Mouse (Mus musculus) ovary, postnatal 10 days (tissue): ENCODE results near the gene Notch1.

Source experiments
- DNase-seq: peaks from one replicate; pipeline ENCODE4 v3.0.0; 2022; ENCODE audit warnings: low spot score

The Notch1 gene

DNA sequence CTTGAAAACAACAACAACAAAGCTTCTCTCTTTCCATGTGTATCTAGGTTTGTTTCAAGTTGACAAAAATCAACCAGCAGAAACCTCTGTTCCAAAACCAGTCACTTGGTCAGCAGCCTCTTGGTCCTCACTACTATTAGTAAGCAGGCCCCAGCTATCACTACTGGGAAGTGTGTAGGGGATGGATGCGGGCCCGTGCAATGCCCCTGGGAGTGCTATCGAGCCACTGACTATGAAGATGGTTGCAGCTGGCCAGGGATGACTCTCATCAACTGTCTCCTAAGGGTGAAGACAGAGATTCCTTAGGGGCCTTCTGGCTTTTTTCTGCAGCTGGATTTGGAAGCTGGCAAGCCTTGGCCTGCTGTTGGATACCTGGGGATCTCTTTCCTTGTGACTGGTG lies 13.4 kb upstream of the Notch1 start:
- DNase-seq: no peak

DNA sequence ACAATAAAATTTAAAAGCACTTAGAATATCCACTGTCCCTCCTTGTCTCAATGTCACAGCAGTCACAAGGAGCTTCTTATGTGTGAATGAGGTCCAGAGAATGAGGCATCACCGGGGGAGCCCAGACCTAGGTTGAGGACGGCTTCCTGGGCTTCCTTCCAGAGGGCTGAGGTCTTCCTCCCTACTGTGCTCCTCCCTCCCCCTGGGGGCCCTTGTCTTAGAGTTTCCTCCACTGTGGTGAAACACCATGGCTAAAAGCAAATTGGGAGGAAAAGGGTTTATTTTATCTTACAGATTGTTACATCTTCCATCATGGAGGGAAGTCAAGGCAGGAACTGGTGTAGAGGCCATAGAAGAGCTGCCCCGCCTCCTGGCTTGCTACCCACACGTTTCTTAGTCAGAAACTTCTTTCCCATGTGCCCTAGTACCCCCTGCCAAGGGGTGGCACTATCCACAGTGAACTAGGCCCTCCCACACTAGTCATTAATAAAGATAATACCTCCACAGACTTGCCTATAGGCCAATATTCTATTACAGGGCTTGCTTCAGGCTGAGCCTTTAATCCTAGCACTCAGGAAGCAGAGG lies 12.8 kb upstream of the Notch1 start:
- no peak for DNase-seq

DNA sequence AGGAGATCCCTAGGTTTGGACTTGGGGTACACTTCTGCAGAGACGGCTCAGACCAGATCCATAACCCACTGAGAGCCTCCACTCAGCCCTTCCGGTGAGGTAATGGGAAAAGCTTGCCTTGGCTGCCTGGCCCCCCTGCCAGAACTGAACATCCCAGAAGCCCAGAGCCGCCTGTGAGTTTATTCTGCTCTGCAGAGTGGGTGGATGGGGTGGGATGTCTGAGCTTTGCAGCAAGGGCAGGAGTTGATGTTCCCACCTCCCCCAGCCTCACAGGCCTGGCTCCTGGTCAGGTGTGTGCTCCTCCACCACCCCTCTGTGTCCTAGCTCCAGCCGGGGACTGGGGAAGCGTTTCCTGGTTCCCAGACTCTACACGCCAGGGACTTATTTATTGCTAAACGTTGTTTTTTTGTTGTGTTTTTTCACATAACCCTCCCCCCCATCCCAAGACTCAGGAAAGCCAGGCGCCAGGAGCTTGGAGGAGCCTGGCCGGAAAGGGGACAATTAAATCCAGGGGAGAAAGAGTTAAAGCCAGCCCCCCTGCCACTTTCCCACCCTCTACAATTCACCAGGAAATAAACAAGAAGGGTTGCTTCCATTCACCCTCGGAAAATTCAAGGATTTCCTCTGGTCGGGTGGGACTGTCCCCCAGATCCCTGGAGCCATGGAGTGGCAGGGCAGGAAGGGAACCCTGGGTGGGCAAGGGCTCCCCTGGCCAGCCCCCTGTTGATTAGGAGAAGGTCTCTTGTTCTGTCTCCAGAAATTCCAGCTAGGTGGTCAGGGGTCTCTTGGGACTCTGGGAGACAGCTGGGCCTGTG lies 10.2 kb upstream of the Notch1 start:
- DNase-seq: no peak

DNA sequence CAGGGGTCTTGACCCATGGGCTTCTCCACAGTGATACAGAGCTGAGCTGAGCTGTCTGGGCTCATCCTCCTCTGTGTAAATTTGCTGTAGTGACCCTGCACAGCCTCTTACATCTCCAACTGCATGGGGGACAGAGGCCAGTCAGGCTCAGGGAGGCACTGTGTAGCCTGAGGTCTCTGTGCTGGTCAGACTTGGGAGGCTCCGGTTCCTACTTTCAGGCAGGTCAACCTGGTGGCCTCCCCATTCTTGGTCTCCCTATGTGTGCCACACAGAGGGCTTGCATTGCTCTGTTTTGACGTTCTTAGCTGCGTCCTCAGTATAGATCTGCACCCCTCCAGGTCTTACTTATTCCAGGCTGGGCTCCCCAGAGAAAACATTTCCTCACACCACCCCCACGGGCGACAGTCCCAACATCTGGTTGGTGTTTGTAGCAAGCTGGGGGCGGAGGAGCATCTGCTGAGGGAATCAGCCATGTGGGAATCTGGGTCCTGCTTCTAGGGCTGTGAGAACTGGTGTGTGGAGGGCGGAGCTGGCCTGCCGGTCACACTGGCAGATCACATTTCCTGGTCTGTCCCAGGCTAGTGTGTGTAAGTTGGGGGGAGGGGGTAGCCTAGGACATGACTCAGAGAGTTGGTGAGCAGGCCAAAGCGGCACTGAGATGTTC lies 9.0 kb upstream of the Notch1 start:
- no peak for DNase-seq

DNA sequence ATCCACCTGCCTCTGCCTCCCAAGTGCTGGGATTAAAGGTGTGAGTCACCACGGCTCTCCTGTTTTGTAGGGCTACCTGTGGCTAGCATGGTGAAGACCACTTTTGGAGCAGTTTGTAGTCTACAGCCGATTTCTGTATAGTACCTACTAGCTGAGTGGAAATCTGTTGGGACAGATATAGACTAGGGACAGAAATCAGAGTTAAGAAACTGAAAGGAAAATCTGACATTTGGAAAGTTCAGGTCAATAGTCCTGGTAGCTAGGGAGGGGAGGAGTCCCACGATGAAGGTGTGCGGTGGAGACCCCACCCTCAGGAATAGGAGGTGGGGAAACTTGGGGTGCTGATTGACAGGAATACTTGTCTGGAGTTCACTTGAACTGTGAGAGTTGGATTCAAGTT lies 5.9 kb upstream of the Notch1 start:
- DNase-seq: no peak

DNA sequence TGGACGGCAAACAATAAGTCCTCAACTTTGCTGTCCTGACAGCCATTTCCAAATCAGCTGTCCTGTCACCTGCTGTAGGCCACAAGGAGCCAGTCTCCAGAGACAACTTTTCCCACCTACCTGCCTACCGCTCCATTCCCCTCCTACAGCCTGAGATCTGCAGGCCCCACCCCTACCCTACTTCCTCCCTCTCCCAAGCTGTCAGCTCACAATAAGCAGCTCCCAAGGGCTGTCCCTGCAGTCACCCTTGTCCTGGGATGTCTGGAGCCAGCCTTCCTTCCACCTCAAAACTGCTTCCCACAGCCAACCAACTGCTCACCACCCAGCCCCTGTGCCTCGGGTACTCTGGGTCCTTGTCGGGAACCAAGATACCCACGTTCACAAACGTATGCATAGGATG lies 3.3 kb upstream of the Notch1 start:
- no peak for DNase-seq

DNA sequence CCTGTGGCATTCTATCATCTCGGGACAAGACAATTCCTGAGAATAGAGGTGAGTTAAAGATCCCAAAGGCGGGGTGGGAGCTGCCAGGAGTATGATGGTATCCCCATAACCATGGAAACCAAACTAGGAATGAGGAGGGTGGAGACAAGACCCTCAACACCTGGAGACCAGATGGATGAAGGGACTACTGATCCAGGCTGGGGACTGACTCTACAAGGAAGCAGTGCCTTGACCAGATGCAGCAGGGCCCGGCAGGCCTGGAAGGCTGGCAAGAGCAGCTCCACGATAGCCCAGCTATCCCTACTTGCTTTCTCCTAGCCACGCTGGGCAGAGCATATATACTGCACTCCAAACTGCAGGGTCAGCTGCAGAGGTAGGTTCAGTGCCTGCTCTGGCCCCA lies 524 bp upstream of the Notch1 start:
- no peak for DNase-seq

DNA sequence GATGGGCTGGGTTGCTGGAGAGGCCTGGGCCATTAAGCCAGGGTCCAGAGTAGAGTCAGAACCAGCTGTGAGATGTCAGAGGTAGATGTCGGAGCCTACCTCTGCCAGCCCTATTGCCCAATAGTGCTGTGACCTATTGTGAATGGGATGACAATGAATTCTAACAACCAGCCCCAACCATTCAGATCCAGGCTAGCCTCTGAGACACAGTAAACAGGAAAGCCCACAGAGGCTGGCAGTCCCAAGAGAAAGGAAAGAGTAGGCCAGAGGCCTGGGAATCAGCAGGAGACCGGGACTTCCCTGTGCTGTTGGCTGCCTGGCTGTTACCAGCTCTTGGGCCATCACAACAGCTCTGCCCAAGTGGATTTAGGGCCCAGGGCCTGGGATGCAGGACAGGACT lies 1.1 kb downstream of the Notch1 start:
- no peak for DNase-seq

DNA sequence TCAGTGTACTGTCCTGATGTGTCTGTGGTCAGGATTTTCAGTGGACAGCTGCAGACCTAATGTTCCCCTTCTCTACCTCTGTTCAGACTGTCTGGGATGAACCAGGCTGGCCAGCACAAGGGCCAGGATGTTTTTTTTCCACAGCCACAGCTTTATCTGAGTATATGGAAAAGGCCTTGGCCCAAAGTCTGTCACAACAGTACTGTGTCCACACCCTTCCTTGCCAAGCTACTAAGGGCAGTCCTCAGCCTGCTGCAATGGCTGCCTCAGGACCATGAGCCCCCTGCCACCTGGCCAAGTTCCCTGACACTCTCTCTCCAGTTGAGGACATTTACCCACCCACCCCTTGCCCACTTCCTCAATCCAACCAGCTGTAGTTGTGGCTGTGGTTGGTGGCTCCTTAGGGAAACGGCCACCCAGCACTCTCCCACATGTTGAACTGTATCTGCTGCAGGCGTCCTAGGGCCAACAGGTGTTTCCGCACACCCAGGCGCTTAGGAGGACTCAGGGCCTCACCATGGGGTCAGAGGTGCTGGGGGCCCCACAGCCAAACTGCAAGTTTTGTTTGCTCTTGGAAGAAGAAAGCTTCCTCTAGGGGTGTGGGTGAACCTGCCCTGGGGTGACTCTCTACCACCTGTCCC lies 3.2 kb downstream of the Notch1 start:
- no peak for DNase-seq

DNA sequence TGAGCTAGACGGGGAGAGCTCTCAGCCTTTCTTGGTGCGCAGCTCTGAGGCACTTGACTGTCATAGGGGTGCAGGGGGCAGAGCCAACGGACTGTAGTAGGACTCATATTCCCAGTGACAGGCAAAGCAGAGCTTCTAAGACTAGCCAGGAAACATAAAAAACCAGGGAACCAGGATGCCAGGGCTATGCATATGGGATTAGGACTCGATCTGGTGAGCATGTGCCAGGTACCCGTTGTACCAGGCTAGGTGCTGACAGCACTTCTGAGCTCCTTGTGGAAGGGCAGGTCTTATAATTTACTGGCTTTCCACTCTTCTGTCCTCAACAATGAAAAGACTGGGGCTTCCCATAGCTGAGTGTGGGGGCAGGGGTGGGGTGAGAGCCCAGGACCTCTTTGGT lies 7.8 kb downstream of the Notch1 start:
- no peak for DNase-seq

DNA sequence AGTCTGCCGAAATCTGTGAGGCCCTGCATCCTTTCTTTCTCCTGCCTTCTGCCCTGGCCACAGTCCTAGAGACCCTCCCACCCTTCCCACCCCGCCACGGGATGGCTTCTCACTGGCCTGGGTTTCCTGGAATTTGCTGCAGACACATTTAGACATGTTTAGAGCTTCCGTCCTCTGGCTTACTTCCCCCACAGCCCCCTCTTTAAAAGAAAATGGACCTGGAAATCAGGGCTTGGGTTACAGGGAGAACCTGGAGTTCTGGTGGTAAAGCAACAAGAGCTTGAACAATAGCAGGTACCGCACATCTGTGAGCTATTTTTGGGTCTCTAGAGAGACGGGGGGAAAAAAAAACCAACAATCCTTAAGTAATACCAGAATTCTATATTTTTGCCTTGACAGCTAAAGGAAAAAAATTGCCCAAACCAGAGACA lies 8.5 kb downstream of the Notch1 start:
- DNase-seq: no peak

DNA sequence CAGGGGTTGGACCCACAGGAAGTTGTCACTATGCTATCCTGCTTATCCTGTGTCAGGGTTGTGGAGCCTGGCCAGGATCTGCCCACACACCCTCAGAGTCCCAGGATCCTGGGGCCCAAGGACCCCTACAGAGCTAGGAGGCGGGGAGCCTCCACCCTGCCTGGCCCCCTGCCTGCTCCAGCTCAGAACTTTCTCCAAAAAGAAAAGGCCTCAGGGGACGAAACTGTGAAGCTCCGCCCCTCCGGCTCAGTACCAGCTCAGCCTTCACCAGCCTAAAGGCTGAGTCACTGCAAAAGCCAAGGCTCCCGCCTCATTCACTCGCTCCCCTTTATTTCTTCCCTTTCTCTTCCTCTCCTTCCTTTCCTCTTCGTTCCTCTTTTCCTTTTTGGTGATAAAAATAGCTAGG lies 9.0 kb downstream of the Notch1 start:
- no peak for DNase-seq

DNA sequence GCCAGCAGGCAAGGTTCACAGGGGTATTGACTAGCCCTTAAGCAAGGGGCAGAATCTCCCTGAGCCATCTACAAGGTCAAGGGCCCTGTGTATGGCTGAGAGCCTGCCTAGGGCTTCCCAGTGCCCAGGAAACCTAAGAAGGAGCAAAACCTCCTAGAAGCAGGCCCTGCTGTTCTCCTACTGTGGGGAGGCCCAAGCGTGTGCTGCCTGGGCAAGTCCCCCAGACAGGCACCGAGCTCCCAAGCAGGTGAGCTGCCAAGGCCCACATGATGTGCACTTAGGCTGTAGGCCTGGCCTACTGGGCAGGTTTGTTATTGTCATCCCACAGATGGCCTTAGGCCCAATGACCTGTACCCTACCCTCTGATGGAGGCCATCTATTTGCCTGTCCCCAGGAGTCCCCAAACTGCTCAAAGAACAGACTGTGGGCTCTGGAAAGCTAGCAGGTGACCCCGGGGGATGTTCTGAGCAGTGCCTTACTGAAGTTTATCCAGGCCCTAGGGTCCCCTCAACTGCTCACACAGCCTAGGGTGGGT lies 9.7 kb downstream of the Notch1 start:
- no peak for DNase-seq

DNA sequence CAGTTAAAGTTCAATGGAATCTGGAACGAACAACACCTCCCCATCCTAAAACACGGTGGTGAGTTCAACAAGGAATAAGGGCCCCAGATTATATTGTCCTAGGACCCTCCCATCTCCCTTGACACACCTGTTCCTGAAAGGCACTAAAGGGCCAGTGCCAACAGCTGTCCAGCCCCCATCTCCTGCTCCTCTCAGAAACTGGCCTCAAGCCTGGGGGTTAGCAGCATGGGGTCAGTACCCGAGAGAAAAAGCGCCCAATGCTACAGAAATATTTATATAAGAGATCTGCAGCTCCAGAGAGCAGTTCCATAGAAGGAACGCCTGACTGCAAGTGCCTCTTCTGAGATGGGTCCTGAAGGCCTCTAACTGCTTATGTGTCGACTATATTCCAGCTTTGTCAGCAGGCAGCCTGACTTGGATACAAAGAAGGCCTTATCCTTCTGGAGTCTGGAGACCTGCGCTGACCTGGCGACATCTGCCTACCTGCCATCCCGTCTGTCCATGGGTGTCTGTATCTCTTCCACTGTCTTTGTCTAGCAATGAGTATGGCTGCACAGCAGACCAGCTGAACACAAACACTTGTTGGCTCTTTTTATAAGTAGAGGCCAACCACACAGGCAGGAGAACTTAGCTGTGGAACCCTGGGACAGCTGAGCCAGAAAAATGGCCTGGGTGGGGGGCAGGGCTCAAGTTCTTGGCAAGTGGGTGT lies 11.5 kb downstream of the Notch1 start:
- no peak for DNase-seq

DNA sequence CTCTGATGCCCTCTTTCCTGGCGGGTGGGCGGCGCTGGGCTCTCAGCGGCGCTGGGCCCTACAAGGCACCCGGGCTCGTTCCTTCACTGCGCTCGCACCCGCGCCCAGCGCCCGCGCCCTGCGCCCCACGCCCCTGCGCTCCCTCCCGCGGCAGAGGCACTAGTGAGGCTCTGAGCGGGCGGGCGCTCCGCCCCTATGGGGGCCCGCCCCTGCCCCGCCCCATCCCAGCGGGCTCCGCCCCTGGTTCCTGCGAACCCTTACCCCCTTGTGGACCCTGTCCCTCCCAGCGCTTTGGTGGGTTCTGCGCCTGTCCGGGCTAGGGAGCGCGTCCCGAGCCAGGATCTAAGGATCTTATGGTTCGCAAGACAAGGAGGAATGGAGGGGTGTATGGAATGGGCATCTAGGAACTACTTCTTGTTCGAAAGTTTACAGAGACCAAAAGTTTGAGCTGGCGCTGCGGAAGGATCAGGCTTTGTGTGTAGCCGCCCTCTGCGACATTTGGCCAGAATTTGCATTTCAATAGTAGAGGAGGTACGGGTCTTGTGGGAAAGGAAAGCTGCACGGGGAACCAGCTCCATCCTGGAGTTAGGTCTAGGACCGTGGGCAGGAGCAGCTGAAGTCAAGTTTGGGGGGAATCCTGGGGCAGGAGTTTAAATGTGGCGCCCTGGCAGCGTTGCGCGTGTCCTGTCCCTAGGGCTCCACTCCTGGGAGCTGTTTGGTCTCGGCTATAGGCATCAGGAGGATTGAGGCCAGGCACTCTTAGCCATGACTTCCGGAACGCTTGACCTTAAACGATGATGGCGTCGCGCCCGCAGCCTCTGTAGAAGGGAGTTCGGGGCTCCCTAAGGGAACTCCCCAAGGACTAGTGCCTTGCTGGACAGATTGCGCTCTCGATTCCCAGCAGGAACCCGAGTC lies 12.5 kb downstream of the Notch1 start:
- peak; percentile 79 for DNase-seq

DNA sequence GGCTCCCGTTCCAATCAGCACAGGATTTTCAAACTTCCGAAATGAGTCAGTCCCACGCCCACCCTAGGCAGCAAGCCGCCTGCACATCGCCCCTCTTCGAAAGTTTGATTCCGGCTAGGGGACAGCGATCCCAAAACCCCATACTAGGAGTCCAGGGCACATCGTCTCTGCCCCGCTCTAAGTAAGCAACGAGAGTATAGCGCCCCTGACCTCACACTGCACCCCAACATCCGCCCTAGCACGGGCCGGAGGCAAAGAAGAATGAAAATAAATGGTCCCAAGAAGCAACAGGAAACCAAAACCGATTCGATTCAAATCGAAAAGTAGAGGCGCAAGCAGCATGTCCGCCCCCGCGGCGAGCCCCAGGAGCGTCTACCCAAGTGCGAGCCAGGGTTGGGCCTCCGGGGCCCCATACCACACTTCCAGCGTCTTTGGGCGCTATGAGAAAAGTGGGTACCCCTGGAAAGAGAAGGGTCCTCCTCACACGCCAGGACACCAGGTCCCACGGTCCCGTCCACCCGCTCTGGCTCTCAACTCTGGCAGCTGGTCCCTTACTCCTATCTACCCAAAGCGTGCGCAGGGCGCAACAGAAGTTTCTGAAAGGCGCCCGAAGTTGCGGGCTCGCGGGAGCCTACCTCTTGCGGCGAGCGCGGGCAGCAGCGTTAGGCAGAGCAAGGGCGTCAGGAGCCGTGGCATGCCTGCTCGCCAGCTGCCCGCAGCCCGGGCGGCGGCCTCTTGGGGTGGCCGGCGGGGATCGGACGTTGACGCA lies 13.4 kb downstream of the Notch1 start:
- no peak for DNase-seq

DNA sequence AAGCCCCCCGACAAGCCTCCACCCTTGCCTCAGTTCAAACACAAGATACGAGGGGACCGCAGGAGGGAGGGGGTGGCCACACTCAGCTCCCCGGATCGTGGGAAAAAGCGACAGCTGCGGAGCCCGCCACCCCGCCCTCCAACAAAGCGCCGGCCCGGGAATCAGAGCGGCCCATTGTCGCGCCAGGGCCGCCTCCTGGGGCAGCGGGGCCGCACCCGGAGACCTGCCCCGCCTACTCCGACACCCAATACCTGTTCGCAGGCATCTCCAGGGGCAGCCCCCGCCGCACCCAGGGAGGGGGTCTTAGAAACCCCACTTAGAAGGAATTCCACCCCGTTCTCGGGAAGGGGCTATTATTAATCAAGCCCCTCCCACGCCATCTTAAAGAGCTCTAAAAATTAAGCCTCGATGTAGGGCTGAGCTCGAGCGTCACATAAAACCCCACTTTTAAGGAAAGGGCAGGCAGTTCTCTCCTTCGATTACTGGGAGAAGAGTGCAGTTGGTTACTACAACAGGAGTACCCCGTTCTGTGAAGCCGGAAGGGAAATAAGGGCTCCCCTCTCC lies 14.1 kb downstream of the Notch1 start:
- no peak for DNase-seq

DNA sequence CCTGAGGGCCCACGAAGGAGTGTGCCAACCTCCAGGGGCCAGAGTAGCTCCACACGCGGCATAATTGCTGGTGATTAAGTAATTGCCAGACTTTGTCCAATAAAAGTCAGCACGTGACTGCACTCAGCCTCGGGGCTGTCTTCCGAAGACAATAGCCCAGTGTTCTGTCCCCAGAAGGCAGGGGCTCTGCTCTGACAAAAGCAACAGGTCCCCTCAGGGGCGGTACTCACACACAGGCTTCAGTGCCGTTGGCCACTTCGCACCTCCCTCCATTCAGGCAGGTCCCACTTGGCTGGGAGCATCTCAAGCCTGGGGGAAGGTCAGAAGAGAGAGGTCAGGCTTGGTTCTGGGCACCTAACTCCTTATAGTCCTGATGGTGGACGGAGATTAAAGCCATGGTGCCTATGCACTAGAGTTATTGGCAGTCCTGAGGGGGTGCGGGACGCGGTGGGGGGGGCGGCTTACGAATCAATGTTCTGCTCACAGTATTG lies 14.8 kb downstream of the Notch1 start:
- no peak for DNase-seq

DNA sequence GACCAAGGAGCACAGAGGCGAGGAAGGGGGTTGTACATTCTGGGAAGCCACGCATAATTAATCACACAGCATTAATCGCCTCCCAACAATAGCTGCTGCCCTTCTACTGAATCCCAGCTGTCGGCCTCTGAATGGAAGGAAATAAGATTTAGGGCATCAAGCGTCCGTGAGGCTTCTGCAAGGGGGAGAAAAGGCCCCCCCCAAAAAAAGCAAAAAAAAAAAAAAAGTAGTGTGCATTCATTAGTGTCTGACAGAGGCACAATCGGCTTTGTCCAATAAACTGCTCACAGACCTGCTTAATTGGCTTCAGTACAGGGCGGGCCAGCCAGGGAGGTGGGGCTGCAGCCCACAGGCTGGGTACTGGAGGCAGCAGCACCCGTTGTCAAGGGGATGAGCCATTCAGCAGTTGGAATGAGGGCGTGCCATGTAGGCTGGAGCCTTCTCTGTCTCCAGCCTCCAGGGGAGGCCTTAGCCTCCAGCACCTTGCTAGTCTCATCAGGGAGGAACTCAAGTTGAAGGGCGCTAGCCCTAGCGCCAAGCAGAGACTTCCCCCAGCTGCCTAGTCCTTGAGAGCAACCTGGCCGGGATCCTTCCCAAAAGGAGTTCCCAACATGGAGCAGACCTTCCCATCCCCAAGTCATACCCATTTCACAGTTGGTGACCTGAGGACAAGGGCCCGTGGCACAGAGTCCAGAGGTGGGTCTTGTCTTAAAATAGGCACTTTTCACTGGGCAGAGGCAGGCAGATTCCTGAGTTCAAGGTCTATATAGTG lies 15.7 kb downstream of the Notch1 start:
- no peak for DNase-seq
